Mouse (Mus musculus): Measurements from ENCODE around the gene Aak1.
A peak's percentile ranks its signal among the peaks of the same experiment; 100 is the strongest.

The Aak1 gene

DNA sequence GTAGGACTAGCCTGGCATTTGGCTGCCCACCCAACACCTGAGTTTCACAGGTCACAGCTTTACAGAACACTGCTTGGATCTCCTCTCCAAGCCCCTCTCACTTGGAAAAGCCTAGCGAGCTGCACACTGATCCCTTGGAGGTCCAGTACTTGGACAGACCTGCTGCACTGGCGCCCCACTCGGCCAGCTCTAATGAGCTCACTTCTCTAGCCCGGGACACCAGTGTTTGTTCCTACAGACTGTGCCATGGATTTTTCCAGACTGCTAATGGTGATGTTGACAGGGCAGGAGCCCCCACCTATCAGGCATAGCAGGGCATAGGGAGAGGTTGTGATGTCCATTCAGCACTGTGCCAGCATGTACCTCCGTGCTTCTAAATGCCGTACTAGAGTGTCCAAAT is 48.2 kb downstream of the Aak1 start:
- no peak for DNase-seq (ENCODE audit: low read depth)

DNA sequence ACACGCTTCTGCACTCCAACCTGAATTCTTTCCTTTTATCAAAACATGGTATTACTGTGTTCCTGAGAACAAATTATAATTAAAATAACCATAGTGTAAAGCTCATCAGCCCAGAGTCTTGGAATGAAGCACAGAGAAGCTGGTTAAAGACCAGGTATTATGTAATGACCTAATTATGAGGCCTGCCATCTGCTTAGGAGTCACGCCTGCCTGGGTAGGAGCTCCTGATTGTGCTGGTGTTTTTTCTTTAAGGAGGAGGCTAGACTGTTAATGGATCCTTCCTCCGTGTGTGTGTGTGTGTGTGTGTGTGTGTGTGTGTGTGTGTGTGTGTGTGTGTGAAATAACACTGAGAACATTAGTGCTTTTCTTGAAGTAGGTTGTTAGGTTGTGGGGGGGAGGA is 49.7 kb downstream of the Aak1 start:
- no peak for DNase-seq (ENCODE audit: low read depth)

DNA sequence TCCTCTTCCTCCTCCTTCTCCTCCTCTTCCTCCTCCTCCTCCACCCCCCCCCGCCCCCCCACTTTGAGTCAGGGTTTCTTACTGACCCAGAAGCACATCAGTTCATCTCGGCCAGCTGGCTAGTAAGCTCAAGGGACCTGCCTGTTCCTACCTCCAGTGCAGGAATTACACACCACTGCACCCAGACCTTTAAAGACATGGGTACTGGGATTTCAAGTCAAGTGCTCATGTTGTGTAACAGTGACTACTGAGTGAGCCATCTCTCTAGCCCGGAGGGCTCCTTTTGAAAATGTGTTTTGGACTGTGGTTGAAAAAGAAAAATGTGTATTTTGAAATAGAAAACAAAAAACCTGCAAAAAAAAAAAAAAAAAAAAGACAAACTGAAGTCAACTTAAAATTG is 50.6 kb downstream of the Aak1 start:
- DNase-seq (ENCODE audit: low read depth): no peak

DNA sequence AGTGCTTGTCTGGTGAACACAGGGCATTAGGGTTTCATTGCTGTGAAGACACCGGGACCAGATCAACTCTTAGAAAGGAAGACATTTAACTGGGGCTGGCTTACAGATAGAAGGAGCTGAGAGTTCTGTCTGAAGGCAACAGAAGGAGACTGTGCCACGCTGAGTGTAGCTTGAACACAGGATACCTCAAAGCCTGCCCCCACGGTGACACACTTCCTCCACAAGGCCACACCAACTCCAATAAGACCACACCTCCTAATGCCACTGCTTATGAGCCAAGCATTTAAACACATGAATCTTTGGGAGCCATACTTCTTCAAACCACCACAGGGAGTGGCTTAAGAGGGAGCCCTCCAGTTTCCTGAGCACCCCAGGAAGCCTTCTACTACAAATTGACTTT is 51.2 kb downstream of the Aak1 start:
- no peak for DNase-seq (ENCODE audit: low read depth)

DNA sequence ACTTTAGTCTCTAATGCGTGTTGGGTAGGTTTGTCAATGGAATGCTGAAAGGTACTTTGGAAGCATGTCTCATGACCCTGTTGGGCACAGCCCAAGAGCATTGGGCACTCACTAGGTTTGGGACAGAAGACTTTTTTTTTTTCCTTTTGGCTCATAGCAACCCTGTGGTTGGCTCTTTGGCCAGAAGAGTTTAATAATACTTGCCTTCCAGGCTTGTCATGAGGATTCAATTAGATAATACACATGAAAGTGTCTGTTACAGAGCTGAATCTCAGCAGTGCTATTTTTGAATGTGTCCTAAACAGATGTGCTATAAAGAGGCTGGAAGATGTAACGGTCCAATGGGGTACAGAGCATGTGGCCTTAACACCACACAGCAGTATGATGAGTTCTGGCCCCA is 56.2 kb downstream of the Aak1 start:
- no peak for DNase-seq (ENCODE audit: low read depth)

DNA sequence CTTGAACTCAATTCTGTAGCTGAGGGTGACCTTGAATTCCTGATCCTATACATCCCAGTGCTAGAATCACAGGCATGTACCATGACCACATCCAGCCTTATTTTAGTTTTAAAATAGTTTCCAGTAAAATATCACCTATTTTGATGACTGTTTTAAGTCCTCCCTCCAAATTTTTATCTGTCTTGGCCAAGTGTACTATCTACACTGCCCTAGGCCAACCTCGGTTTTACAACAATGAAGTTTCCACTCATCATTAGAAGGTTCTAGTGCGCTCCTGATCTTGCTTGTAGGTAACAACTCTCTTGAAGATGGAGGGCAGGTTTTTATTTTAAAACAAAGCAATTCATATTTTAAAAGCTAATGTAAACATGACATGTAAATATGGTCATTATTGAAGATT is 57.9 kb downstream of the Aak1 start:
- no peak for DNase-seq (ENCODE audit: low read depth)

DNA sequence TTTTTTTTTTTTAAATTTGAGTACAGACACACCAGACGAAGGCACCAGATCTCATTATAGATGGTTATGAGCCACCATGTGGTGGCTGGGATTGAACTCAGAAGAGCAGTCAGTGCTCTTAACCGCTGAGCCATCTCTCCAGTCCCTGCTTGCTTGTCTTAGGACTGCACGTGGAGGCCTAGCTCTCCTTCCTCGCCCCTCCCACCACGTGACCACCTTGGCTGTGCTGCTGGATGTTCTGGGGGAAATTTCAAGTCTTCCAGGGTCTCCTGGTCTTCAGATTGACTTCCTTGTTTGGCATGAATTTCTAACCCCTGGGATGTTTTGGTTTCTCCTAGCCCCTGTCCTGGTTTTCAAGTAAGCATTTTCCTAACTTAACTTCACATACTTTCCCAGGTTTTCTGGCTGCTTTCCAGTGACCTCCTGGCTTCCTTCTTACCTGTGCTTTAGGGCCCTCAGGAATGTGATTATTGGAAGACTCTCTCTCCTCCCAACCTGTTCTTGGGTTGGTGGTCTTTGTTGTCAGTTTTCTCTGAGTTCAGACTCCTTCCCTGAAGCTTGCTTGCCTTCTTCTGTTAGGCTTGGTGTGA is 59.3 kb downstream of the Aak1 start:
- DNase-seq (ENCODE audit: low read depth): no peak

DNA sequence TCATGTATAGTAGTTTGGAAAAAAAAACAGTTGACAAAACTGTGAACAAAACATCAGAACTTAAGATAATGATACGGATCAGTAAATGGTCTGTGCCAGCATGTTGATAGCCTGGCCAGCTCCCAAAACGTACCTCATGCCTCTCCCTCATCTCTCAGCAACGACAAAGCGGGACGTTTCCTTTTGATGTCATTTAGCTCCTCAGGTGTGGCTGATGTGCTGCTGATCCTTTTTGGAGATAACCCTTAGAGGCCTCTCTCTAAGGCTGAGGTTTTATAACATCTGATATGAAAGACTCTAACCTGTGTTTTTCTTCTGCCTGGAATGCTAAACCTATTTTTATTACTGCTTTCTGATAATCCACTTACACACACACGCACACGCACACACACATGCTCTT is 60.6 kb downstream of the Aak1 start:
- DNase-seq (ENCODE audit: low read depth): no peak

DNA sequence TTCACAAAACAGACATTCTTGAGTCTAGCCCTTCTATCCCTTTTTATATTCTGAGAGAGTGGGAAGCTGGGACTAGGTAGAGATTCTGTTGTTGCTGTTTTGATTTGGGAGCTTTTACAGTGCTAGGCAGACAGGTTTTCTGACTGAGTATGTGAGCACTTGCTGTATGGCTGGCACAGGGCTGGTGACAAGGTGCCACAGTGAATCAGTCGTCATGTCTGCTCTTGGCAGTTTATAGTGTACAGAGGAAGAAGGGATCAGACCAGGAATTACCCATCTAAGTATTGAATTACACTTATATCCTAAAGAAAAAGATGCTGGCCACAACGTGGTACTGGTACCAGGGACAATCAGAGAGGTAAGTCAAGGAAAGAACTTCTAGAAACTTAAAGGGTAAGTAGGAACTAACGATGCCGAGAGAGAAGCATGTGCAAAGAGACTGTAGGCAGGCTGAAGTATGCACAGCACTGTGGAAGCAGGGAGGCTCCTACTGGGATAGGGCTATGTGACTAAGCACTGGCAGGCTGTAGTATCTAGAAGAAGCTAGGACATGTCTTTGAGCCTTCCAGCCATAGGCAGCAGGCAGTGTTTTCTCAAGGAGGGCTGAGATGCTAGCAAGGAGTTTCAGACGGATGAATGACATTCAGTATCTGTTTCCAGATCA is 67.0 kb downstream of the Aak1 start:
- no peak for DNase-seq (ENCODE audit: low read depth)

DNA sequence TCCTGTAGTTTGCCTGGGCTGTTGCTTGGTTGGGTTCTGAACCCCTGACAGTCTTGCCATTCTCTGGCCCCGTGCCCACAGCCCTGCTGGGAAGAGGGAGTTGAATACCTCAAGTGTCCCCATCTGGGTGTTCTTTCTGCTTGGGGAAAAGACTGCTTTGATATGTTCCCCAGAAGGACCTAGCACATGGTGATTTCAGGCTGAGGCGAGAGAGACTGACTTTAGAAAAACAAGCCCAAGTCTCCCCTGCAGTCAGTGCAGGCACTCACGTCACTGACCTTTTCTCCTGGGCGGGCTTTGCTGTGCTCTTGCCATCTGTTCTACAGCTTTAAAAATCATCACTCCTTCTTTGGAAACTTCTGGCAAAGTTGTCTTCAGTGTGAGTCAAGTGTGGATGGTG is 67.9 kb downstream of the Aak1 start:
- no peak for DNase-seq (ENCODE audit: low read depth)

DNA sequence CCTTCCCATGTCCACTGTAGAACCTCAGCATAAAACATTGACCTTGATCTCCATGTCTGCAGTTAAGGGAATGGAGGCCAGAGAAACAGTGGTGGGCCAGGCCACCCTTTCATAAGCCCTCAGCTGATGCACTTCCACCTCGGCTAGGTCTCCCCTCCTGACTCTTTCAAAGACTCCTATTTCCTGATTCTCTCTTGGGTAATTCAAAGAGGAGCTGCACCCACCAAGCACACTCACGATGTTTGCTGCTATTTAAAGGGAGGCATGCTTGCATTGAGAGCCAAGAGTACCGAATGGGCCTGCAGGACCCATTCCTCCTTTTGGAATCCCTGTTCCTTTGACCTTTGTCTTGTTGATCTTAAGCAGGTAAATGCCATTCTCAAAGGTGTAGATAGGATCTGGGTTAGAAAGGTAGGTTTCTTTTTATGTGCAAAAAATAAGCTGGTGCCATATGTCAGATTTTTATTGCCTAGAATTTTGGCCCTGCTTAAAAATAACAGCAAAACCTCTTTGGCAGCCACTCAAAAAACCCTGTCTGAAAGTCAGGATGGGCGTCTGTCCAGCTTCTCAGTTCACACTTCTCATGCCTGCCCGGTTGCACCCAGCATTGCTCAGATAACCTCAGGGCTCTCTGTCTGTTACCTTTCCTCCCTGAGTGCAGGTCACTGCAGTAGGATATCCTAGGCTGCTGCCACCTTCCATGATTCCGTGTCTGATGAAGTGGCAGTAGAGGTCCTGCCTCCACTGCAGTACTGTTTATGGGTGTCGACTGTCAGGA is 68.9 kb downstream of the Aak1 start:
- DNase-seq (ENCODE audit: low read depth): no peak

DNA sequence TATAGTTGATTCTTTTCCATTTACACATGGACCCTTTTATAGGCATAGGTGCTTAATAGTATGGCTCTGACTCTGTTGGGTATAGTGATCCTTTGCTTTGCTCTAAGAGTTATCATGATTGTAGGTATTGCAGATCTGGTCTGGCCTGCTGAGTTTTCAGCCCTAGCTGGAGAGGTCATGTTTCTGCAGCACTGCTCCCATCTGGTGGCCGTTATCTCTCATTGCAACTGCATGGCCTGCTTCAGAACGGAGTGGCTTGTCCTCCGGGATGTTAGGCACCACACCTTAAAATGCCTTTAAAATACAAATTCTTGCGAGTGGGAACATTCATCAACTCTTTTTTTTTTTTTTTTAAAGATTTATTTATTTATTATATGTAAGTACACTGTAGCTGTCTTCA is 72.6 kb downstream of the Aak1 start:
- peak; percentile 48 for DNase-seq (ENCODE audit: low read depth)

DNA sequence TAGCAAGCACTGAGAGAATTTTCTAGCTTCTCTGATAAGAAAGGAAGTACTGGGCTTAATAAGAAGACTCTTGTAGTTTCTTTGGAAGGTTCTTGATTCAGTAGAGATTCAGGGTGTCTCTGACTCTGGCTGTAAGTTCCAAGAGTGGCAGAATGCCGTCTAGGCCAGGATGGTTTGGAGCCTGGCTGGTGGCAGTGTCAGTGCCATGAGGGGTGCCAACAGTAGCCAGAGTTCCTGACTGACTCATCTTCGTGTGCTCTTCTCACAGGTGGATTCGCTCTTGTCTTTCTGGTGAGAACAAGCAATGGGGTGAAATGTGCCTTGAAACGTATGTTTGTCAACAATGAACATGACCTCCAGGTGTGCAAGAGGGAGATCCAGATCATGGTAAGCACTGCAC is 75.4 kb downstream of the Aak1 start:
- no peak for DNase-seq (ENCODE audit: low read depth)

DNA sequence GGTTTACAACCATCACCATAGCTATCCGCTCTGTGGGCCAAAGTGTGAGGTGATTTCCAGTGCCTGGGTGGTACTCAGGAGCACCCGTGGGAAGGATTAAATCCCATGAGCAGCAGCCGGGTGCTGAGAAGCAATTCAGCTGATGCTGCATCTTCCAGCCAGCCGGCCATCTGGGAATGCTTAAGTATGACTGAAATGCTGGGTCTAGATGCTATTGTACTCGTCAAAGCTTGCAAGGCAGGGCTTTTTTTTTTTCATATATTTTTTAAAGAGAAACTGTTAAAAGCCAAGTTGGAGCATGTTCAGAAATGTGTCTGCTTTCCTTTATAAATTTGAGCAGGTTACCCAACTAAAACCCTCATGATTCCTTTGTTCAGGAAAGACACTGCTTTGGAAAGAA is 85.2 kb downstream of the Aak1 start:
- no peak for DNase-seq (ENCODE audit: low read depth)

DNA sequence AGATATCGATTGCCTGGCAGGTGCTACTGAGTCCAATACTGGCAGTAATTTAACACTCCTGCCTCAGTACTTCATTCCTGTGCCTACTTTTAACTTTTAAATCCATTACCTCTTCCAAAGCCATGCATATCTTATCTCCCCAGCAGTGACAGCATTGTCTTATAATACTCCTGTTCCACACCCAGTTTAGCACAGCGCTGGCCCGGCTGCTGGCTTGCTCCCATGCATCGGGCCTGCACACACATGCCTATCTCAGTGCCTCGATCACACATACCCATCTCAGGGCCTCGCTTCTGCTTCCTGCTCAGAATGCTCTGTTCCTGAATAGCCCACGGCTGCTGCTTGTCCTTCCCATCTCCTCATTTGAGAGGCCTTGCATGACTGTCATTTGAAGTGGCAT is 90.5 kb downstream of the Aak1 start:
- no peak for DNase-seq (ENCODE audit: low read depth)

DNA sequence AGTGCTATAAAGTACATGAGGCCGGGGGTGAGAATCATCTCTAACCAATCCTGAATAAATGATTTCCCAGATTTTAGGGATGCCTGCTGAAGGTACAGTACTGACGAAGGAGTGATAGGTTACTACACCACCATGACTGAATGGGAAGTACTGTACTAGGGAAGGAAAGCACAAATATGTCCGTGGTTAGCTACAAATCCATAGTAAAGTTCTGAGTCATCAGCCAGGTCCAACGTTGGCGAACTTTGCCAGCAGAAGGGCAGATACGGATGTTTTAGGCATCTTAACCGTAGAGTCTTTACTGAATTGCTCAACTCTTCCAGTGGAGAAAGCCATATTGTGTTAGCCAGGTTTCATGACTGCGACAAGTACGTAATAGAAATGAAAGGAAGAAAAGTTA is 91.6 kb downstream of the Aak1 start:
- DNase-seq (ENCODE audit: low read depth): no peak

DNA sequence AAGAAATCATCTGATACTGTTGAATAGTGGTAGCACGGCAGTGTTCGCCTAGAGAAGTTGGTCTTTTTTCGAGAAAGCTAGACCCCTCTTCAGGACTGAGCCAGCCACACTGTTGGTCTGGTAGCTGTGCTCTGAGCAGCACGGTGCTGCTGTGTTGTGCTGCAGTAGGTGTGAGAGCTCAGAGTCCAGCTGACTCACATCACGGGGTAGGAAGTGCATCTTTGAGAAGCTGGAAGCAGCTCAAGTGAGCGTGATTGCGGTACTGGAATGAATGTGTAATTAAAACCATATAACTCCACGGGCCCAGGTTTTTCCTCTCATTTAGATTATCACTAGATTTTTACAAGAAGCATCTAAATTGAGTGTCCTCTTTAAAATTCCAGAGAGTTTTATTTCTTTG is 97.8 kb downstream of the Aak1 start:
- no peak for DNase-seq (ENCODE audit: low read depth)

DNA sequence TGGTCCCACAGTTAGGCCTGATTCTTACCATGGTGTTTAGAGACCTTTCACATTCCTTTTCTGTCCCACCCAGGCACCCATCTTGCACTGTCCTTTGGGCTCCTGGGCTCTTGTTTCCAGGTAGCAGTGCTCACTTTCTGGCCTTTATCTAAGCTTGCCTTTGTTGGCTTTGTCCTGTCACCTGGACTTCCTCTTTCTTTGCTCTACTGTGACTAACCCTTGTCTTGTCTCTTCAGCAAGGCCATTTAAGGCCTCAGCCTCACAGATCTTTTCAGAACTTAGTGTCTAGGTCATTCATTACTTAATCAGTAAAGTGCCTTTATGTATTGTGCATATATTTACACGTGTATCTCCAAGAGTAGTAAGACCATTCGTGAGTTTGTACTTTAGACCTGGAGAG is 99.4 kb downstream of the Aak1 start:
- no peak for DNase-seq (ENCODE audit: low read depth)

DNA sequence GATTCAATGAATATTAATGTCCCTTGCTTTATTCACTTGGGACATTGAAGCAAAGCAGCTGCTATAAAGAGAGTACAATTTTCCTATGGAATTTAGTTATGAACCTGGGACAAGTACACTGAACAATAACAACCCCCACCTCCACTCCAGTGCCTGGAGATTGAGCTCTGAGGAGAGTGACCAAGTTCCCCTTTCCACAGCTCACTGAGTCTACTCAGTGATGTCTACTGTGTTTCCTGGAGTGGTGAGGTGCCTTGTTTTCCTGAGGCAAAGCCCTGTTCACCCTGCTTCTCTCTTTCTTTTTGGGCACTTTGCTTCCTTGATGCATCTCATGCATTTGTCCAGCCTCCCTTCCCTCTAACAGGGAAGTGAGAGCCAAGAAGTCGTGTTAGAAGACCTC is 100.8 kb downstream of the Aak1 start:
- no peak for DNase-seq (ENCODE audit: low read depth)

DNA sequence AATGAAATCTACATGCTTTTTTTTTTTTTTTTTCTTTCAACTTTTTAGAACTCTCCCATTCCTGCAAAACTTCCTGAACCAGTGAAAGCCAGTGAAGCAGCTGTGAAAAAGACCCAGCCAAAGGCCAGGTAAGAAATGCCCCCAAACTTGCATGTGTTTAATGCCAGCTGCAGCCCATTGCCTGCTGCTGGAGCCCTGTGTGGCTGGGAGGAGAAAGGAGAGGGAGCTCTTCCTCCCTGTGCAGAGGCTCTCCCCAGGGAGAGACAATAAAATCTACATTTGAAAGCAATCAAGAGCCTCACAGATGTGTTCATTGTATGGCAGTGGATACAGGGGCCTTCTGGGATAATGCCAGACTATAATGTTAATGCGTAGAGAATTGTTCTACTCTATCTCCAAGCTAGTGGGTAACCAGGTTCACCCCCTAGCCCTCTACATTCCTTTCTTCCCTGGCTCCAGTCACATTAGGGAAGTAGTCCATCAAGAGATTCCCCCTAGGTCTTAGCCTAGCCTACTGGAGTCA is 101.5 kb downstream of the Aak1 start:
- DNase-seq (ENCODE audit: low read depth): no peak

DNA sequence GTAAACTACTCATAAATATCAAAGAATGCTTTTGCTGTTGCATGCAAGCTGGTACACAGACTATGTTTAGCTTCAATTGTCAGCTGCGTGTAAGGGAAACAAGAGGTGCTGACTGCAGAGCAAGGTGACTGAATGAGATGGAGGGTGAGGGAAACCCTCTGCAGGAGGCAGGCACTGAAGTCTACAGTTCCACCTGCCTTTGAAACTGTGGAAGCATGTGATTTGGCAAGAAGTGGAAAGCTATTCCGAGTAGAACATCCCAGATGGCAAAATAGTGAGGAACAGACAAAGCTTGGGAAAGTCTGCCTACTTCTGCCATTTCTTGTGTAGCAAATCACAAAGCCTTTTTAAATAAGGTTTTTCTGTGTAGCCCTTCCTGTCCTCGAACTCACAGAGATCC is 106.4 kb downstream of the Aak1 start:
- no peak for DNase-seq (ENCODE audit: low read depth)

DNA sequence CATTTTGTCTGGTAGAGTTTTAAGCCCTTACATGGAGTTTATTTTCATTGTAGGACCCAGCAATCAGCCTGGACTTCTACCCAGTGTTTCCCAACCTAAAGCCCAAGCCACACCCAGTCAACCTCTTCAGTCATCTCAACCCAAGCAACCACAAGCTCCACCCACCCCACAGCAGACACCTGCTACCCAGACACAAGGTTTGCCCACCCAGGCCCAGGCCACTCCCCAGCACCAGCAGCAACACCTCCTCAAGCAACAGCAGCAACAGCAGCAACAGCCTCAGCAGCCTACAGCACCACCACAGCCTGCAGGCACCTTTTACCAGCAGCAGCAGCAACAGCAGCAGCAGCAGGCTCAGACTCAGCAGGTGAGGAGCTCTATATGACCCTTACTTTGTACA is 106.9 kb downstream of the Aak1 start:
- no peak for DNase-seq (ENCODE audit: low read depth)

DNA sequence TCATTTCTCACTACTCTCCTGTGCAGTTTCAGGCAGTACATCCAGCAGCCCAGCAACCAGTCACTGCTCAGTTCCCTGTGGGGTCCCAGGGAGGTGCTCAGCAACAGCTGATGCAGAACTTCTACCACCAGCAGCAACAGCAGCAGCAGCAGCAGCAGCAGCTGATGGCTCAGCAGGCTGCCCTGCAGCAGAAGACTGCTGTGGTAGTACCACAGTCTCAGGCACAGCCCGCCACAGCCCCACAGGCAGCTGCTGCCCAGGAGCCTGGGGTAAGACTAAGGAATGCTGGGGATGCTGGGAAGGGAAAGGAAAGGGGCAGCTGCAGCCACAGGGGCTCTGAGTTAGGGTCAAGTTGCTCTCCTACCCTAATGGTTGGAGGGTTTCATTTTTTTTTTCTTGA is 109.7 kb downstream of the Aak1 start:
- no peak for DNase-seq (ENCODE audit: low read depth)
